Mouse (Mus musculus) kidney, adult 8-10 months (tissue): ENCODE data around the gene Frmpd4.

Source experiments
- DNase-seq, 2 experiments: peaks; one replicate each; pipeline ENCODE4 v3.0.0; 2022

Gene Frmpd4

GRCm38 (mm10) chrX:167522528-167522927 is 1054.5 kb downstream of the Frmpd4 start:
- no peak for DNase-seq

GRCm38 (mm10) chrX:167518440-167518839 is 1058.6 kb downstream of the Frmpd4 start:
- DNase-seq: no peak

- DNase-seq: peak; percentile 28 to 34
Observed at GRCm38 (mm10) chrX:167497780-167498179, 1079.3 kb downstream of the Frmpd4 start.

- no peak for DNase-seq
Observed at GRCm38 (mm10) chrX:167492265-167492664, 1084.8 kb downstream of the Frmpd4 start.

GRCm38 (mm10) chrX:167491589-167492207 is 1085.3 kb downstream of the Frmpd4 start:
- no peak for DNase-seq

- peak in 1 of 2 experiments; percentile 7 for DNase-seq
Observed at GRCm38 (mm10) chrX:167483409-167484177, 1093.4 kb downstream of the Frmpd4 start.

- DNase-seq: no peak
Observed at GRCm38 (mm10) chrX:167477636-167478035, 1099.4 kb downstream of the Frmpd4 start.

GRCm38 (mm10) chrX:167434883-167435282 is 1142.1 kb downstream of the Frmpd4 start:
- no peak for DNase-seq

GRCm38 (mm10) chrX:167433950-167434349 is 1143.1 kb downstream of the Frmpd4 start:
- DNase-seq: no peak
